Mouse (Mus musculus) testis, adult 2 months (tissue): ENCODE results near the gene Syt5.

ENCODE experiments used
- CTCF ChIP-seq: fragments of 200-500 bp; IDR thresholded peaks from 2 replicates; pipeline ENCODE4 v1.5.1; 2012; ENCODE audit warnings: low read depth, mild to moderate bottlenecking, inconsistent platforms, low read length, moderate library complexity; ENCODE audit not compliant: control insufficient read depth, insufficient read depth, insufficient replicate concordance
- POLR2A ChIP-seq: fragments of 200-500 bp; IDR thresholded peaks from 2 replicates; pipeline ENCODE4 v1.6.1; 2012; ENCODE audit warnings: low read depth, mild to moderate bottlenecking, inconsistent platforms, low read length, moderate library complexity; ENCODE audit not compliant: control insufficient read depth

GRCm38 (mm10) chr7:4518487-4518886 is 28.9 kb downstream of the Syt5 start:
- TF ChIP-seq CTCF = no peak
- TF ChIP-seq POLR2A = no peak
